Mouse (Mus musculus) cortical plate, adult 2 months (tissue): ENCODE measurements around the gene Btbd6. TPM values are rescaled to one million over a fixed set of nuclear protein-coding genes. Genes with fewer than 3 reads are reported as not detected.
A peak's percentile ranks its signal among the peaks of the same experiment; 100 is the strongest.

Experiments
- H3K27ac ChIP-seq: fragments of 200-500 bp; 2 replicates; pipeline ENCODE4 v1.5.1; 2012; ENCODE audit warnings: low read length, control low read depth, inconsistent platforms; ENCODE audit not compliant: insufficient read depth
- H3K4me1 ChIP-seq: fragments of 200-500 bp; 2 replicates; pipeline ENCODE4 v1.6.1; 2011; ENCODE audit warnings: low read length; ENCODE audit not compliant: control insufficient read depth, insufficient read depth
- H3K4me3 ChIP-seq: fragments of 200-500 bp; 2 replicates; pipeline ENCODE4 v1.5.1; 2011; ENCODE audit warnings: mild to moderate bottlenecking, low read length, control low read depth; ENCODE audit not compliant: insufficient read depth
- CTCF ChIP-seq: fragments of 200-500 bp; IDR thresholded peaks from 2 replicates; pipeline ENCODE4 v1.5.1; 2011; ENCODE audit warnings: mild to moderate bottlenecking, control low read depth, low read length; ENCODE audit not compliant: insufficient read depth; ENCODE audit errors: extremely low read depth
- POLR2A ChIP-seq: fragments of 200-500 bp; IDR thresholded peaks from 2 replicates; pipeline ENCODE4 v1.6.1; 2011; ENCODE audit warnings: mild to moderate bottlenecking, low read length, control low read depth; ENCODE audit not compliant: insufficient read depth; ENCODE audit errors: extremely low read depth
- polyA plus RNA-seq: library from polyadenylated mRNA; depleted of rRNA; stranded (reverse); fragments of >200 nt; gene quantifications from 2 replicates; pipeline ENCODE4 v1.2.3, GENCODE M21; 2012

Gene Btbd6
- polyA plus RNA-seq, 1 experiment: 78.2 TPM

GRCm38 (mm10) chr12:112977156-112977555 is 874 bp downstream of the Btbd6 start:
- TF ChIP-seq CTCF (no peak), POLR2A (no peak)
- Histone ChIP-seq H3K27ac (peak overlapping the region; percentile 99), H3K4me3 (peak overlapping the region; percentile 57), H3K4me1 (no peaks in the 10 kb centered on the region; the same call in 1 of the 2 replicates)

DNA sequence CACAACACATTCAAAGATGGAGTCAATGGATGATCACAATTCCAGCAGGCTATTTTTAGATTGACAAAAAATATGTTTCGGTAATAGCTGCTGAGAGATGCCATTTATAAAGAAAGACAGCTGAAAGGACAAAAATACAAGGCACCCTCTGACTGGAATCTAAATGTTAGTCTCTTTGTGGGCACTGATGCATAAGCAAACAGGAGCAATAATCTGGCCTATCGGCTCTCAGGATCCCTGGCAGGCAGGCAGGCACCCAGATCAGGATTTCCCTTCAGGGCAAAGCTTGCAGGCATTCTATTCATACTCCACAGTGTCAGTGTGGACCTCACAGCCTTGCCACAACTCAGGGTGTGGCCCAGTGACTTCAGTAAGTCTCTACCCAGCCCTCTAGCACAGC is 5.7 kb downstream of the Btbd6 start:
- TF ChIP-seq CTCF (no peak), POLR2A (no peak)
- Histone ChIP-seq H3K4me1 (peaks cover 2% of the 10 kb centered on the region), H3K27ac (no peak overlapping the region), H3K4me3 (no peak overlapping the region)

GRCm38 (mm10) chr12:112985346-112985745 is 9.1 kb downstream of the Btbd6 start:
- TF ChIP-seq CTCF: no peak
- TF ChIP-seq POLR2A: no peak

GRCm38 (mm10) chr12:112987877-112988276 is 11.6 kb downstream of the Btbd6 start:
- peak; percentile 35; the same call in 1 of the 2 replicates for TF ChIP-seq CTCF
- TF ChIP-seq POLR2A: no peak
- Histone ChIP-seq H3K4me3 (no peak overlapping the region), H3K27ac (0 out of 2 replicates have a peak overlapping the region, but pooled peaks have one; percentile 25), H3K4me1 (no peaks in the 10 kb centered on the region)

More at GRCm38 (mm10) chr12:112985346-112985745, 9.1 kb downstream of the Btbd6 start:
- Histone ChIP-seq H3K27ac (no peak overlapping the region), H3K4me3 (no peak overlapping the region), H3K4me1 (peaks cover 2% of the 10 kb centered on the region; the same call in 1 of the 2 replicates)

DNA sequence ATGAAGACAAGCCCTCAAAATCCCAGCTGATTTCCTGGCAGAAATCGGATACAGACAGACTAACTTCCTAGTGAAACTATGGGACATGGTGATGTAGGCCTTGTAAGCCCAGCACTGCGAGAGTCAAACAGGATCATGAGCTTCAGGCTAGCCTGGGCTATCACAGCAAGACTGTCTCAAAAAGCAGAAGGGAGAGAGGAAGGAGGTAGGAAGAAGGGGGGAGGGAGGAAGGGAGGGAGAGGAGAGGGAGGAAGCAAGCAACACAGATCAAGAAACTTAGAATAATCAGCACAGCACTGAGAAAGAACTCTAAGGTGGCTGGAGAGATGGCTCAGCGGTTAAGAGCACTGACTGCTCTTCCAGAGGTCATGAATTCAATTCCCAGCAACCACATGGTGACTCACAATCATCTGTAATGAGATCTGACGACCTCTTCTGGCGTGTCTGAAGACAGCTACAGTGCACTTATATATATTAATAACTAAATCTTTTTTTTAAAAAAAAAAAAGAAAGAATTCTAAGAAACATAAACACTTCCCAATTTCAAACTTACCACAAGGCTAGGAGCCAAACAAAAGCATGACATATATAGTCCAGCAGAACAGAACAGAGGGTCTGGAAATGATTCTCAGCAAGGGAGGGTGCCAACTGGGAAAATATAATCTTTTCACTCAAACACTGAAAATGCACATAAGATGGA is 14.6 kb downstream of the Btbd6 start:
- TF ChIP-seq POLR2A (no peak), CTCF (no peak)
- Histone ChIP-seq H3K4me3 (no peak overlapping the region), H3K27ac (no peak overlapping the region), H3K4me1 (no peaks in the 10 kb centered on the region)

GRCm38 (mm10) chr12:112991444-112991843 is 15.2 kb downstream of the Btbd6 start:
- no peak overlapping the region for H3K4me3 ChIP-seq
- no peaks in the 10 kb centered on the region for H3K4me1 ChIP-seq
- no peak overlapping the region for H3K27ac ChIP-seq
- no peak for TF ChIP-seq POLR2A
- TF ChIP-seq CTCF: no peak

DNA sequence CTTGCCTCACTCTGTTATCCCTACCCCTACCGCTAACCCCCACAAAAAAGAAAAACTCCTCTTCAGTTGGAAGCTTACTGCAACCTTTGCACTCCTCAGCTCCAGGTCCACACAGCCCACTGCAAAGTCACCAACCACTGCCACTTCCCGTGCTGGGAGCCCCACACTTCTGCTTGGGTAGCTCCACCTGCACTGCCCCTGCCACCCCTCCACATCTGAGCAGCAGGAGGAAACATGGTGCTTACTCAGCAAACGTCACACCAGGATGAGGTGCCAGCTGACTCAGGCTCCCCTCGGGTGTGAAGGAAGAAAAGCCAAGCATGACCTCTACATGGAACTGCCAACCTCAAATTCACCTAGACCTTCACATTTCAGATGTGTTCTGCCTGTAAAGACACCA is 17.9 kb downstream of the Btbd6 start:
- no peak for TF ChIP-seq CTCF
- TF ChIP-seq POLR2A: no peak
- no peak overlapping the region for H3K27ac ChIP-seq
- no peak overlapping the region for H3K4me3 ChIP-seq
- peaks cover 2% of the 10 kb centered on the region; the same call in 1 of the 2 replicates for H3K4me1 ChIP-seq

DNA sequence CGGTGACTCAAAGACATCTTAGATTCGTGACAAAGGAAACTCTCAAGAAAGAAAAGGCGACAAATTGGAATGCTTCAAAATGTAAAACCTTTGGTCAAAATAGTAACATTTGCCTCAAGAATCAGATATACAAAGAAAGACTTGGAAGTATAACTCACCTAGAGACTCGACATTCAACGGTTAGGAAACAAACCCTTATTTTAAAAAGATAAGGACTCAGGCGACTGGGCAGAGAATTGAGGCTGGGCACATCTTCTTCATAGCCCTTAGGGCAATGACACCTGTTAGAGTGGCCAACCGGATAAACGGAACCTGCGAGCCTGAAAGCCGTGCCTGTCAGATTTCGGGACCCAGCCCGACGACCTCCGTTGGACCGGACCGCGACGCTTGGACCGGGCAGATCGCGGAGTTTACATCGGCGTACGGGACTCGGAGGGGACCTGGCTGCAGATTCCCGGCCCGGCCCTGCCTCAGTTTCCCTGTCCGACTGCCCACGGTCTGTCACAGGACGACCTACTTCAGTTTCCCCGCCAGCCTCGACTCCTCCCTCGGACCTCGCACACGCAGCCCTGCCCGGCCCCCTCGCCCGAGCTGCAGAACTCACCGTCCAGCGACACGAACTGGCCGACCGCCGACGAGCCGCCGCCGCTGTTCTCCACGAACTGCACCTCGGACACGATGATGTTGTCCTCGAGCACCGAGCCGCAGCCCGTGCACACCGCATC is 23.4 kb downstream of the Btbd6 start:
- TF ChIP-seq CTCF (no peak), POLR2A (no peak)
- H3K4me1 ChIP-seq: peaks cover 2% of the 10 kb centered on the region; the same call in 1 of the 2 replicates
- H3K27ac ChIP-seq: peak overlapping the region; percentile 94

DNA sequence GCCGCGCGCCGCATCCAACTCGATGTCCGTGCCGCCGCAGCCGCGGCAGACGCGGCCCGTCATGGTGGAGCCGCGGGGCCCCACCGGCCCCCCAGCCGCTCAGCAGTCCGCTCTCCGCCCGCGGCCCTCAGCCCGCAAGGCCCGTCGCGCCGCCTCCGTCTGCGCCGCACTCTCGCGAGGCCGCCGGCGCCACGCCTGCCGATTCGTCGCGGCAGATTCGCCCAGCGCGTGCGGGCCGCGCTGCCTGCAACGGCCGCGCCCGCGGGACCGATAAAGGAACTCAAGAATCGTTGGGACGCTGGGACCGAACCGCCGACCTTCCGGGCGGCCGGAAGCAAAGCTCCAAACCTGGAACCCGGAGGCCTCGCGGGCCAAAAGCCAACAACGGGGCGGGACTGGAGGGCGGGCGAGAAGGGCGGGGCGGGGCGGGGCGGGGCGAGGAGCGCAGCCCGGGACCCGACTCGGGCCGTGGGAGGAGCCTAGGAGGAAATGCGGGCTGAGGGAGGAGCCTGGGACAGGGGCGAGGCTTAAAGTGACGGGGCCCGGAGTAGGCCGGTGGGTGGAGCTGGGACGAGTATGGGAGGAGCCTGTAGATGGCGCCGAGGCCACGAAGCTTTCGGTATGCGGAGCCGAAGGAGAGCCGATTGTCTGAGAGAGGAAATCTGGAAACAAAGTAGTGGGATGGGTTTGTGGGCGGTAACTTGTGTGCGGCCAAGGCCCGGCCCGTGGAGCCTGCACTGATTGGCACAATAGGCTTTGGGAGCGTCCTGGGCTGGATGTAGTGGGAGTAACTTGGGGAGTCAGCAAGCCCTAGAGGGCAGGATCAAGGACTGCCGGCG is 24.2 kb downstream of the Btbd6 start, which contains the start of gene Brf1:
Brf1 (minus strand) TSS at position 411 of the 839 bp plus-strand sequence.
- Histone ChIP-seq H3K4me1 (peaks cover 2% of the 10 kb centered on the region; the same call in 1 of the 2 replicates), H3K27ac (peak within 1 kb of the TSS; percentile 94), H3K4me3 (peak within 1 kb of the TSS; percentile 93)
- TF ChIP-seq POLR2A (peak; percentile 44), CTCF (no peak)

More for the DNA sequence above, 23.4 kb downstream of the Btbd6 start:
- peak overlapping the region; percentile 93 for H3K4me3 ChIP-seq
